Mouse (Mus musculus): ENCODE measurements around the gene Otulin.

GRCm38 (mm10) chr15:27568371-27568770 lies 62.1 kb downstream of the Otulin start:
- no peak for TF ChIP-seq CTCF (IDR thresholded peaks at IDR 0.05; ENCODE audit: low read depth, low read length)
- TF ChIP-seq POLR2A (IDR thresholded peaks at IDR 0.05; ENCODE audit: extremely low read depth, insufficient read depth, low read length) = no peak

All from liver, adult 2 months (tissue).